Mouse (Mus musculus): ENCODE measurements at regions not wholly inside any gene's neighbourhood (a gene's known extent, or its start where the extent isn't known, plus 50 kb on each side); places are given as distances from the start of the nearest gene placed in this dataset.

GRCm38 (mm10) chr6:89006997-89007396, 104.9 kb downstream of the Tpra1 start:
- TF ChIP-seq POLR2A (IDR thresholded peaks at IDR 0.05; ENCODE audit: low read depth, low read length) = no peak
- no peak for TF ChIP-seq TBP (conservative IDR thresholded peaks at IDR 0.05; ENCODE audit: low read depth, low read length)
- no peak for TF ChIP-seq CTCF (conservative IDR thresholded peaks at IDR 0.05 in 1 of 2, IDR thresholded peaks at IDR 0.05 in 1 of 2; ENCODE audit: low read depth in 2 of 2, low read length in 2 of 2)
- no peak for TF ChIP-seq MEF2A (IDR thresholded peaks at IDR 0.05; ENCODE audit: borderline replicate concordance, low read depth, low read length)
- peak; percentile 61; the same call in 1 of the 2 replicates for TF ChIP-seq ELF1 (IDR thresholded peaks at IDR 0.05; ENCODE audit: low read depth, low read length)
- TF ChIP-seq CHD2 (IDR thresholded peaks at IDR 0.05; ENCODE audit: low read length) = peak; percentile 58; the same call in 1 of the 2 replicates
- no peak for TF ChIP-seq JUND (conservative IDR thresholded peaks at IDR 0.05; ENCODE audit: low read depth, low read length)
- no peak for TF ChIP-seq EP300 (IDR thresholded peaks at IDR 0.05; ENCODE audit: low read length)
- 0 out of 2 replicates have a peak, but pooled peaks have one; percentile 28 for TF ChIP-seq ETS1 (conservative IDR thresholded peaks at IDR 0.05; ENCODE audit: low read depth, low read length)

Data from CH12.LX (cell line).